Comparison of ENCODE assay signal across 12 mouse cellular contexts in the genomic region with DNA sequence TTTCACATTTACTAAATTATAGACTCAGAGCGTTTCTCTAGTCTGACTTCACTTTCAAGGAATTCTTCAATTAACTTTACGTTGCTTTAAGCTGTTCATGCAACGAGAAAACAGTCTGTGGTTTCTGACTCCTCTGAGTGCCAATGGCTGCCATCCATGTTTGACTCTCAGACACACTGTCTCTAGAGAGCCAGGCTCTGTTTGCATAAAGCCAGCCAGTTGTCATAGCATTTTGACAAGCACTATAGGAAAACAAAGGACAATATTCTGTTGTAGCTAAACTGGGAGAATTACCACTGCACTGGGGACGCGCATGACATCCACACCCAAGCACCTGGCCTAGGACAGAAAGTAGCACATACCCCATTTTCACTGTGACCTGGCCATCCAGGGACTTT.
DNase-seq lines count a peak whose midpoint lies in the region; ATAC-seq and TF ChIP-seq lines count a peak whose summit lies in the region.
"Had no signal": no experiment of that assay in that cellular context is flagged by ENCODE, and none has a peak within 500 bp of the region (broad histone marks: within the 10 kb centered on the region; RNA-seq: fewer than 3 reads in every experiment).

No protein-coding gene starts in this region.

- no peaks in the 10 kb centered on the region for H3K27me3 ChIP-seq in hindbrain, embryonic 13.5 days
- no peaks in the 10 kb centered on the region for H3K27me3 ChIP-seq in hindbrain, embryonic 16.5 days (replicated peaks; ENCODE audit: control insufficient read depth, insufficient read depth, low read length)
- H3K27me3 ChIP-seq in embryonic facial prominence, embryonic 14.5 days (replicated peaks; ENCODE audit: control insufficient read depth, insufficient read depth, low read length): no peaks in the 10 kb centered on the region
- H3K27me3 ChIP-seq in limb, embryonic 14.5 days (ENCODE audit: control insufficient read depth, insufficient read depth, low read length): no peaks in the 10 kb centered on the region
- H3K27me3 ChIP-seq: heart, embryonic 15.5 days; megakaryocyte, embryonic 14.5 days had no signal

- H3K9ac ChIP-seq in hindbrain, embryonic 13.5 days: no peak overlapping the region; the same call in 1 of the 2 replicates
- H3K9ac ChIP-seq in hindbrain, embryonic 16.5 days (ENCODE audit: low read depth, low read length): no peak overlapping the region
- H3K9ac ChIP-seq in embryonic facial prominence, embryonic 14.5 days (ENCODE audit: low read depth, low read length): no peak overlapping the region
- H3K9ac ChIP-seq in limb, embryonic 14.5 days (ENCODE audit: low read depth, low read length, severe bottlenecking): no peak overlapping the region
- H3K9ac ChIP-seq: heart, embryonic 15.5 days had no signal

- H3K36me3 ChIP-seq in hindbrain, embryonic 13.5 days: no peaks in the 10 kb centered on the region
- H3K36me3 ChIP-seq in hindbrain, embryonic 16.5 days (ENCODE audit: control insufficient read depth, insufficient read depth, low read length): no peaks in the 10 kb centered on the region
- no peaks in the 10 kb centered on the region for H3K36me3 ChIP-seq in embryonic facial prominence, embryonic 14.5 days (ENCODE audit: control insufficient read depth, insufficient read depth, low read length)
- no peaks in the 10 kb centered on the region for H3K36me3 ChIP-seq in limb, embryonic 14.5 days (ENCODE audit: control insufficient read depth, insufficient read depth, low read length)
- H3K36me3 ChIP-seq: heart, embryonic 15.5 days had no signal

- H3K27ac ChIP-seq in hindbrain, embryonic 13.5 days: 0 out of 2 replicates have a peak overlapping the region, but pooled peaks have one; percentile 30
- no peak overlapping the region for H3K27ac ChIP-seq in hindbrain, embryonic 16.5 days (ENCODE audit: low read depth, low read length)
- peak overlapping the region; percentile 79 for H3K27ac ChIP-seq in embryonic facial prominence, embryonic 14.5 days (replicated peaks; ENCODE audit: low read depth, low read length)
- peak overlapping the region; percentile 52 for H3K27ac ChIP-seq in limb, embryonic 14.5 days (replicated peaks; ENCODE audit: low read depth, low read length)
- H3K27ac ChIP-seq in left cerebral cortex, adult 2 months: no peak overlapping the region
- H3K27ac ChIP-seq: kidney, postnatal 0 days had no signal

- H3K4me2 ChIP-seq in hindbrain, embryonic 13.5 days: no peak overlapping the region
- H3K4me2 ChIP-seq in hindbrain, embryonic 16.5 days (ENCODE audit: low read length): no peak overlapping the region
- H3K4me2 ChIP-seq in embryonic facial prominence, embryonic 14.5 days (ENCODE audit: low read depth, low read length): no peak overlapping the region; the same call in 1 of the 2 replicates
- no peak overlapping the region for H3K4me2 ChIP-seq in limb, embryonic 14.5 days (replicated peaks; ENCODE audit: low read depth, low read length, severe bottlenecking)
- H3K4me2 ChIP-seq: heart, embryonic 15.5 days had no signal

- no peaks in the 10 kb centered on the region for H3K9me3 ChIP-seq in hindbrain, embryonic 13.5 days
- H3K9me3 ChIP-seq in hindbrain, embryonic 16.5 days (ENCODE audit: control insufficient read depth, low read length): no peaks in the 10 kb centered on the region
- H3K9me3 ChIP-seq in embryonic facial prominence, embryonic 14.5 days (ENCODE audit: control insufficient read depth, low read length): no peaks in the 10 kb centered on the region
- H3K9me3 ChIP-seq in limb, embryonic 14.5 days (ENCODE audit: control insufficient read depth, low read length): no peaks in the 10 kb centered on the region
- H3K9me3 ChIP-seq: heart, embryonic 15.5 days; megakaryocyte, embryonic 14.5 days had no signal

- intact Hi-C loops in left cerebral cortex, adult 2 months (cut with DNase I): no loop called here

- DNase-seq in Muller cell, postnatal 12 days (ENCODE audit: inconsistent ontology term): peak; percentile 68
- peak; percentile 80 for DNase-seq in embryonic facial prominence, embryonic 14.5 days (ENCODE audit: low spot score)
- DNase-seq in limb, embryonic 14.5 days (ENCODE audit: low spot score): peak; percentile 40
- no peak for DNase-seq in left cerebral cortex, adult 2 months (ENCODE audit: extremely low spot score in 1 of 2, low spot score in 2 of 2)
- DNase-seq in embryo, embryonic 10 days (ENCODE audit: low spot score): no peak
- DNase-seq: cerebellum, adult 9-10 months had no signal

- 76% methylated on average over 5 of the region's 5 CpGs for WGBS in hindbrain, embryonic 13.5 days
- 61% methylated on average over 5 of the region's 5 CpGs for WGBS in hindbrain, embryonic 16.5 days
- WGBS in embryonic facial prominence, embryonic 14.5 days: 44% methylated on average over 5 of the region's 5 CpGs
- 39% methylated on average over 5 of the region's 5 CpGs for whole genome bisulfite sequencing in limb, embryonic 14.5 days

- ATAC-seq in hindbrain, embryonic 13.5 days (ENCODE audit: low FRiP score): no peak
- no peak for ATAC-seq in hindbrain, embryonic 16.5 days
- peak; percentile 53 for ATAC-seq in embryonic facial prominence, embryonic 14.5 days (ENCODE audit: low read depth)
- peak; percentile 11; the same call in 1 of the 2 replicates for ATAC-seq in limb, embryonic 14.5 days (ENCODE audit: low FRiP score, low read depth)
- ATAC-seq in CD4-positive, CD25-positive, alpha-beta regulatory T cell, adult 4 months: no peak

- H3K4me1 ChIP-seq in hindbrain, embryonic 13.5 days (replicated peaks): peaks cover 15% of the 10 kb centered on the region
- H3K4me1 ChIP-seq in hindbrain, embryonic 16.5 days (ENCODE audit: control insufficient read depth, insufficient read depth, low read depth, low read length): peaks cover 7% of the 10 kb centered on the region
- H3K4me1 ChIP-seq in embryonic facial prominence, embryonic 14.5 days (ENCODE audit: control insufficient read depth, insufficient read depth, low read length): peaks cover 14% of the 10 kb centered on the region
- H3K4me1 ChIP-seq in limb, embryonic 14.5 days (ENCODE audit: control insufficient read depth, insufficient read depth, low read length): peaks cover 31% of the 10 kb centered on the region
- H3K4me1 ChIP-seq: heart, embryonic 15.5 days had no signal

- no peak overlapping the region for H3K4me3 ChIP-seq in hindbrain, embryonic 13.5 days
- no peak overlapping the region for H3K4me3 ChIP-seq in hindbrain, embryonic 16.5 days (ENCODE audit: low read length)
- no peak overlapping the region for H3K4me3 ChIP-seq in embryonic facial prominence, embryonic 14.5 days (ENCODE audit: low read depth, low read length)
- H3K4me3 ChIP-seq in limb, embryonic 14.5 days (replicated peaks; ENCODE audit: low read length): no peak overlapping the region
- no peak overlapping the region for H3K4me3 ChIP-seq in left cerebral cortex, adult 2 months
- H3K4me3 ChIP-seq: heart, embryonic 15.5 days; megakaryocyte, embryonic 14.5 days had no signal

- TF ChIP-seq CTCF in left cerebral cortex, adult 2 months (IDR thresholded peaks at IDR 0.05): no peak

- no peak for TF ChIP-seq POLR2A in limb, embryonic 14.5 days (IDR thresholded peaks at IDR 0.05; ENCODE audit: borderline replicate concordance, extremely low read depth, insufficient read depth, insufficient read length)

Comparison
In these comparisons a context has a peak if more than half of its experiments do, and no peak if none do; other contexts are left out.
1. H3K27ac ChIP-seq: peak in hindbrain, embryonic 13.5 days (single experiment), embryonic facial prominence, embryonic 14.5 days (single experiment) and limb, embryonic 14.5 days (single experiment); none in hindbrain, embryonic 16.5 days (single experiment) and left cerebral cortex, adult 2 months (single experiment).
2. ATAC-seq: peak in embryonic facial prominence, embryonic 14.5 days (single experiment) and limb, embryonic 14.5 days (single experiment); none in hindbrain, embryonic 13.5 days (single experiment), hindbrain, embryonic 16.5 days (single experiment) and CD4-positive, CD25-positive, alpha-beta regulatory T cell, adult 4 months (single experiment).
3. DNase-seq: peak in Muller cell, postnatal 12 days (single experiment), embryonic facial prominence, embryonic 14.5 days (single experiment) and limb, embryonic 14.5 days (single experiment); none in left cerebral cortex, adult 2 months (0 of 2) and embryo, embryonic 10 days (single experiment).